ENCODE assay signal across 8 mouse cellular contexts in the genomic region with DNA sequence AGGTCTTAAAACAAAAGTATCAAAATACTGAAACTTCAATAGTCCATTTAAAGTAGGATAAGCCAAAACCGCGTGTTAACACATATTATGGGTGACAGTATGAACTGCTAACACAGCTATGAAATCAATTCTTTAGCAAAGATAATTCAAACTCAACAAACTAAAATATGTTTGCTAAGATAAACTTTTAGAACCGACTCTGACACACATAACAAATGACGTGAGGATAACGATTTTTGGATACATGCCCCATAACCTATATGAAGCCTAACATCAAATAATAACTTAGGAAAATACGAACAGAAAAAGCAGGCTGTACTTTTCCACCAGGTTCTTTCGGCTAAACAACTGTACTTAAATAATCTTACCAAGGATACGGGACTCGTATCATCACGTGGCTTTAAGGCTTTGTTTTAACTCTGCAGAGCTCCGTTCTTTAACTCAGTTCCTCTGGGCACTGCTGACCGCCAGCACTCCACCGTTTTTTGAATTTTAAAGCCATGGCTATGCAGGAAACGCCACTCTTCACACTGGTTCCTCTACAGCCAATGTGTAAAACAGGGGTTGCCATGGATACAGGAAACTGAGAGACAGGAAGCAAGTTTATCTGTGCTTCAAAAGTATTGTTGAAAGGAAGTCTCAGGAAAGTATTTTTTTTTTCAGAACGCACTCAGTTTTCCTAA.
A peak's percentile ranks its signal among the peaks of the same experiment; 100 is the strongest.
DNase-seq lines count a peak whose midpoint lies in the region; ATAC-seq and TF ChIP-seq lines count a peak whose summit lies in the region.
"Had no signal": no experiment of that assay in that cellular context is flagged by ENCODE, and none has a peak within 500 bp of the region (broad histone marks: within the 10 kb centered on the region; RNA-seq: fewer than 3 reads in every experiment).

No protein-coding gene starts in this region.

- H3K36me3 ChIP-seq in stomach, embryonic 14.5 days (ENCODE audit: control insufficient read depth, insufficient read depth, low read length) = peaks cover 5% of the 10 kb centered on the region; the same call in 1 of the 2 replicates
- no peaks in the 10 kb centered on the region for H3K36me3 ChIP-seq in stomach, postnatal 0 days (ENCODE audit: control insufficient read depth, insufficient read depth, low read length)
- H3K36me3 ChIP-seq: stomach, embryonic 15.5 days had no signal

- no peak overlapping the region for H3K4me3 ChIP-seq in stomach, embryonic 14.5 days (ENCODE audit: low read depth, low read length)
- H3K4me3 ChIP-seq in stomach, postnatal 0 days (ENCODE audit: low read depth, low read length) = no peak overlapping the region
- peak overlapping the region; percentile 52 for H3K4me3 ChIP-seq in lung, adult 2 months (replicated peaks; ENCODE audit: extremely low read depth, low read depth, low read length)
- H3K4me3 ChIP-seq: stomach, embryonic 15.5 days had no signal

- no peak overlapping the region for H3K27ac ChIP-seq in stomach, embryonic 14.5 days (ENCODE audit: low read length)
- H3K27ac ChIP-seq in stomach, postnatal 0 days (replicated peaks) = no peak overlapping the region
- H3K27ac ChIP-seq: stomach, embryonic 15.5 days had no signal

- no peak for TF ChIP-seq CTCF in stomach, postnatal 0 days (IDR thresholded peaks at IDR 0.05; ENCODE audit: low read depth)
- TF ChIP-seq CTCF in lung, adult 2 months (IDR thresholded peaks at IDR 0.05; ENCODE audit: insufficient read depth, low read length) = no peak

- WGBS in stomach, embryonic 14.5 days = 51% methylated on average over 15 of the region's 15 CpGs
- 52% methylated on average over 15 of the region's 15 CpGs for WGBS in stomach, postnatal 0 days
- 22% methylated on average over 15 of the region's 15 CpGs for WGBS in lung, adult 2 months

- TF ChIP-seq EP300 in stomach, postnatal 0 days (optimal IDR thresholded peaks at IDR 0.05) = no peak

- no peak for TF ChIP-seq POLR2A in lung, adult 2 months (IDR thresholded peaks at IDR 0.05; ENCODE audit: borderline replicate concordance, extremely low read depth, low read depth, low read length)

- H3K9me3 ChIP-seq in stomach, embryonic 14.5 days (ENCODE audit: control insufficient read depth, low read depth, low read length) = no peaks in the 10 kb centered on the region
- H3K9me3 ChIP-seq in stomach, postnatal 0 days (ENCODE audit: control insufficient read depth, low read length) = no peaks in the 10 kb centered on the region
- H3K9me3 ChIP-seq: stomach, embryonic 15.5 days had no signal

- no peak for DNase-seq in stomach, postnatal 0 days (ENCODE audit: low spot score)
- DNase-seq in embryo, embryonic 10 days (ENCODE audit: low spot score) = peak; percentile 62
- peak; percentile 45 for DNase-seq in heart, postnatal 4 days
- peak; percentile 17 for DNase-seq in lung, adult 2 months
- peak; percentile 69 to 73 for DNase-seq in spleen, postnatal 36 days (ENCODE audit: low spot score in 2 of 2)
- no peak for DNase-seq in ovary, postnatal 14 days (ENCODE audit: low spot score)

- no peaks in the 10 kb centered on the region for H3K4me1 ChIP-seq in stomach, embryonic 14.5 days (ENCODE audit: control insufficient read depth, insufficient read depth, low read length)
- no peaks in the 10 kb centered on the region for H3K4me1 ChIP-seq in stomach, postnatal 0 days (replicated peaks; ENCODE audit: control insufficient read depth, insufficient read depth)
- H3K4me1 ChIP-seq in lung, adult 2 months (ENCODE audit: control insufficient read depth, insufficient read depth, low read length) = no peaks in the 10 kb centered on the region
- H3K4me1 ChIP-seq: stomach, embryonic 15.5 days had no signal

- no peak for ATAC-seq in stomach, embryonic 14.5 days (ENCODE audit: insufficient number of reproducible peaks, insufficient read depth, low FRiP score, low read depth)
- no peak; the same call in 1 of the 2 replicates for ATAC-seq in stomach, postnatal 0 days (ENCODE audit: low FRiP score, low TSS enrichment)

- 0 out of 2 replicates have a peak overlapping the region, but pooled peaks have one; percentile 14 for H3K4me2 ChIP-seq in stomach, embryonic 14.5 days (replicated peaks; ENCODE audit: low read depth, low read length)
- H3K4me2 ChIP-seq in stomach, postnatal 0 days (replicated peaks; ENCODE audit: low read depth) = no peak overlapping the region
- H3K4me2 ChIP-seq: stomach, embryonic 15.5 days had no signal

- no peak overlapping the region for H3K9ac ChIP-seq in stomach, embryonic 14.5 days (replicated peaks; ENCODE audit: low read depth, low read length)
- H3K9ac ChIP-seq in stomach, postnatal 0 days (ENCODE audit: low read length) = no peak overlapping the region
- H3K9ac ChIP-seq: stomach, embryonic 15.5 days had no signal

- H3K27me3 ChIP-seq in stomach, embryonic 14.5 days (ENCODE audit: control insufficient read depth, insufficient read depth, low read length) = no peaks in the 10 kb centered on the region
- no peaks in the 10 kb centered on the region for H3K27me3 ChIP-seq in stomach, postnatal 0 days (ENCODE audit: control insufficient read depth, insufficient read depth, low read length)
- H3K27me3 ChIP-seq: stomach, embryonic 15.5 days had no signal

Comparison
In these comparisons a context has a peak if more than half of its experiments do, and no peak if none do; other contexts are left out.
1. DNase-seq: peak in embryo, embryonic 10 days (single experiment), heart, postnatal 4 days (single experiment), lung, adult 2 months (single experiment) and spleen, postnatal 36 days (2 of 2); none in stomach, postnatal 0 days (single experiment) and ovary, postnatal 14 days (single experiment).